Mouse (Mus musculus) embryonic stem cell, embryonic (primary cell): Measurements from ENCODE around the gene Prr22.

Experiments
- CTCF ChIA-PET, 4 experiments: fragments of 300-600 bp in 2 of 4; fragments of 350-600 bp in 2 of 4; sonication (Branson Sonifier 250); formaldehyde crosslinking; loops; one replicate each; lab custom pipeline; 2022; ENCODE audit warnings: inconsistent platforms in 2 of 4; lab: Charles Lee
- POLR2A ChIA-PET, 4 experiments: fragments of 300-600 bp in 2 of 4; fragments of 350-600 bp in 2 of 4; sonication (Branson Sonifier 250); formaldehyde crosslinking; loops; one replicate each; lab custom pipeline; 2022; ENCODE audit warnings: antibody characterized with exemption in 4 of 4, inconsistent platforms in 1 of 4; lab: Charles Lee

Prr22 gene

DNA sequence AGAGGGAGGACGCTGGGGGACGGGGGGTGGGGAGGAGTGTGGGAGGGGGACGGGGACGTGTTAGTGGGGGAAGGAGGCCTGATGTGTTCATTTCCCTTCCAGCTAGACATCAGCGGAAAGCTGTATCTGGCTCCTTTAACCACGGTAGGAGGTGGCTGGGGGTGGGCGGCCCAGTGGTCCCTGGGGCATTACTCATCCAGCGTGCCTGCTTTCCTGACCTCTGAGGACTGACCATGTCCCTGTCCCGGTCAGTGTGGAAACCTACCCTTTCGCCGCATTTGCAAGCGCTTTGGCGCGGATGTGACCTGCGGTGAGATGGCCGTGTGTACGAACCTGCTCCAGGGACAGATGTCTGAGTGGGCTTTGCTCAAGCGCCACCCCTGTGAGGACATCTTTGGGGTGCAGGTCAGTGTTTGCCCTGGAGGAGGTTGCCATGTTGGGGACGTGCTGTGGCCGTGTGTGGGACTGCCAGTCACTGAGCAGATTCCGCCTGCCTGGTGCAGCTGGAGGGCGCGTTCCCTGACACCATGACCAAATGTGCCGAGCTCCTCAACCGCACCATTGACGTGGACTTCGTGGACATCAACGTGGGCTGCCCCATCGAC, 2.4 kb upstream of the Prr22 start:
- ChIA-PET POLR2A (interaction anchor here in 3 of 4 experiments (0.6 to 5.0 kb wide), 30 partner anchors 10 to 728 kb away, joined by 3 to 30 read pairs (median 4); partner anchors contain the start of genes Alkbh7 (in 1 of the 3), Gpr108 (in 1 of the 3), Khsrp (in 1 of the 3) and Mllt1 (in 1 of the 3)), CTCF (interaction anchor here in 3 of 4 experiments (0.6 to 1.6 kb wide), 8 partner anchors 9 to 61 kb away, joined by 3 to 5 read pairs (median 4); no protein-coding TSS in a partner anchor)

DNA sequence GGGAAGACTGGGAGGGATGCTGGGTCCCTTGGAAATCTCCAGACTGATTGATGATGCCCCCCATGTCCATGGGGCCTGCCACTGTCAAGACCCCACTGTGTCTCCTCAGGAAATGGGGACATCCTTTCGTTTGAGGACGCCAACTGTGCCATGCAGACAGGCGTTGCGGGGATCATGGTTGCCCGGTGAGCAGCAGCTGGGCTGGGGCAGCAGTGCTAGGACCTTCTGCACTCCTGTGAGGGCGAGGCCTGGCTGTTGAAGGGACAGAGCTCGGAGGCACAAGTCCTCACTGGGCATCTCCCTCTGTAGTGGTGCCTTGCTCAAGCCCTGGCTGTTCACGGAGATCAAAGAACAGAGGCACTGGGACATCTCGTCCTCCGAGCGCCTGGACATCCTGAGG, 1.1 kb upstream of the Prr22 start:
- ChIA-PET POLR2A (interaction anchor here in 1 of 4 experiments (3.4 kb wide), 1 partner anchor 10 kb away, joined by 11 read pairs; no protein-coding TSS in a partner anchor), CTCF (no interaction called here)

DNA sequence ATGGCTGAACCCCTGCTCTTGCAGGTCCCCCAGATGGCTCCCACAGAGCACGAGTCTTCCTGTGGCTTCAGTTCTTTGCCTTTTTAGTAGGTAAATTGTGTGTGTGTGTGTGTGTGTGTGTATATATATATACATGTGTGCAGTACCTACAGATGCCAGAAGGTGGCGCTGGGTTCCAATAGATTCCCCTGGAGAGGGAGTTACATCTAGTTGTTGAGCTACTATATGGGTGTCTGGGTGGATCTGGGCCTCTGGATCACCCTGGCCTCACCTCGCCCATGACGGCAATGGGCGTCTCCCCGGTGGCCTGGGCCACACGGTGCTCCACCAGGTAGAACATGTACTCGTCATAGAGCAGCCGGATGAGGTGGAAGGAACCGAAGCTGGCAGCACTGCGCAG, 7.5 kb downstream of the Prr22 start:
- POLR2A ChIA-PET: interaction anchor here (0.6 to 2.7 kb wide), 24 partner anchors 10 to 289 kb away, joined by 3 to 12 read pairs (median 4); partner anchors contain the start of genes Dus3l (in 4 of the 4), Clpp (in 1 of the 4), Khsrp (in 1 of the 4) and Ranbp3 (in 1 of the 4)
- CTCF ChIA-PET: interaction anchor here (0.5 to 3.0 kb wide), 52 partner anchors 9 to 706 kb away, joined by 3 to 15 read pairs (median 4); partner anchors contain the start of genes Alkbh7 (in 1 of the 4), Clpp (in 1 of the 4), Dus3l (in 1 of the 4) and Gm17949 (in 1 of the 4)

DNA sequence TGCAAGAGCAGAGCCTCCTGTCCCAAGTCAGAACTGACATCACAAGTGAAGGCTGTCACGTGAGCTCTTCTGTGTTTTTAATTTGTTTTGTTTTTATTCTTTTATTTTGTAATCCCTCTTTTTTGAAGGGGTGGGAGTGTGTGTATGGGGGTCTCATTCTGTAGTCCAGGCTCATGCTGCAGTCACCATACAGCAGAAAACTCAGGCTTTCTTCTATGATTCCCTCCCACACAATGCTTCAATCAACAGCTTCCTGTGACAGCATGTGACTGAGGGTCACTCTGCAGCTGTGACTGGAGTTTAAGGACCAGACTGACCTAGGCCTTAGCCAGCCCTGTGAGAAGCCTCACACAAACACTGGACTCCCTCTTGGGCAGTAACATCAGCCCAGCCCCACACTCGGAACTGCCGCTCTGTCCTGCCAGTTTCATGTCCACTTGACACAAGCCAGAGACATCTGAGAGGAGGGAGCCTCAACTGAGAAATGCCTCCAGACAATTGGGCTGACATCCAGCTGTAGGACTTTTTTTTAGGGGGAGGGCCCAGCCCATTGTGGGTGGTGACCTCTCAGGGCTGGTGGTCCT, 8.8 kb downstream of the Prr22 start:
- ChIA-PET POLR2A (interaction anchor here in 3 of 4 experiments (0.6 to 2.7 kb wide), 16 partner anchors 9 to 281 kb away, joined by 3 to 12 read pairs (median 4); partner anchors contain the start of genes Dus3l (in 3 of the 3), Ranbp3 (in 1 of the 3) and Slc25a23 (in 1 of the 3)), CTCF (interaction anchor here in 2 of 4 experiments (0.6 to 3.0 kb wide), 9 partner anchors 8 to 211 kb away, joined by 3 to 15 read pairs (median 6); partner anchors contain the start of genes Clpp (in 1 of the 2) and Mllt1 (in 1 of the 2))

DNA sequence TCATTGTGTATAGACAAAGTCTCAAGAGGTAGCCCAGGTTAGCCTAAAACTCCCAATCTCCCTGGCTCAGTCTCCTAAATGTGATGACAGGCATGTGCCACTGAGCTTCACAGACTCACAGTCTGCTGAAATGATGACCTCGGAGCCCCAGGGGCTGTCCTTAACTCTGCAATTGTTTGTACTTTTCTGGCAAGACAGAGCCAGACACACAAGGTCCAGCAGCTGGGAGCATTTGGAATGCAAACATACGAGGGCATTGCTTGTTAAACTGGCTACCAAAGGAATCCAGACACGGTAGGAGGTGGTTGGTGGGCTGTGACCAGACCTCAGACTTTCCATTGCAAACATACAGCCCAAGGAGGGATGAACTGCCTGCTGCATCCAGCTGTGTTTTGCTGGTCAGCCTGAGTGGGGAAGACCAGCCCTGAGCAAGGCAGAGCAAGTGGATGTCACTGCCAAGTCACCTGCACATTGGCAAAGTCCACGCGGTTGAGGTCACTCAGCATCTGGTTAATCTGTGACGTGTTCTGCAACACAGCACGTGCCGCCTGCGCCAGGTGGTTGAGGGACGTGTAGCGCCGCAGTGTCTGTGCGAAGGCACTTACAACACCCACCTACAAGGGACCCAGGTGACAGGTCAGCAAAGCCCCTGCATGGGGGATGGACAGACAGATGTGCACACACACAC, 10.4 kb downstream of the Prr22 start:
- CTCF ChIA-PET: no interaction called here
- POLR2A ChIA-PET: interaction anchor here in 2 of 4 experiments (1.0 to 1.4 kb wide), 4 partner anchors 9 to 99 kb away, joined by 3 read pairs; no protein-coding TSS in a partner anchor

DNA sequence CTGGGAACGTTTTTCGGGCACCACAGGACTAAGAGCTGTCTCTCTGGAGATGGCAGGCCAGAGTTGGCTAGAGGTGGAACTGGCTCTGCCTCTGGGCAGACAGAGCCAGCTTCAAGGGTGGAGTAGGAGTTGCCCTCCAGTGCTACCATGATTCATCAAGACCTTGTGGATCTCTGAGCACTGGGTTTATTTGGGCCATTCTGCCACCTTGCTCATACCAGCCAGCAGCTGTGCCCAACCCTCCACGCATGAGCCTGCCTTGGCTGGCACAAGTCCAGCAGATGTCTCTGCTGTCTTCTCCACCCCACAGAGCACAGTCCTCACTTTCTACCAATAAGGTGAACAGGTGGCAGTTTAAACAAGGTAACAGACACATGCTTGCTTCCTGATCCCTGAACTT, 18.8 kb downstream of the Prr22 start:
- ChIA-PET CTCF (interaction anchor here in 3 of 4 experiments (0.6 to 1.1 kb wide), 4 partner anchors 10 to 116 kb away, joined by 3 to 13 read pairs (median 6); partner anchors contain the start of gene Ranbp3 (in 1 of the 3)), POLR2A (interaction anchor here in 2 of 4 experiments (0.6 to 2.2 kb wide), 5 partner anchors 9 to 60 kb away, joined by 3 to 12 read pairs (median 4); no protein-coding TSS in a partner anchor)

DNA sequence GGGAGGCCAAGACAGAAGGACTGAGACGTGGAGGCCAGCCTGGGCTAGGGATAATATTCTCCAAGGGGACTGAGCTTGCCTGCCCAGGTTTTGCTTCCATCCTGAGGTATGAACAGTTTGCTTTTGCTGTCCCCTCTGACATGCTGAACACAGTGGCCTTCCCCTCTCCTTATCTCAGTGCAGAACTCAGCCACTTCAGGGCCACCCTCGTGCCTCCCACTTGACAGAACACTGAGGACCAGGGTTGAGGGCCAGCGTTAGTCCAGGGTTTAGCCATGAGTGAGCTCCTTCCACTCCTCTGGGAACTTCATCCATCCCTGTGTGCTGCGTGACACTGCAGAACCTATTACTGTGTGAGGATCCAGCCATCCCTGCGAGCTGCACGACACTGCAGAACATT, 19.2 kb downstream of the Prr22 start:
- ChIA-PET CTCF (interaction anchor here in 2 of 4 experiments (0.5 to 1.1 kb wide), 3 partner anchors 11 to 210 kb away, joined by 3 to 8 read pairs (median 5); partner anchors contain the start of gene Ranbp3 (in 1 of the 2)), POLR2A (interaction anchor here in 2 of 4 experiments (0.6 to 1.0 kb wide), 6 partner anchors 9 to 60 kb away, joined by 3 to 6 read pairs (median 3); no protein-coding TSS in a partner anchor)

DNA sequence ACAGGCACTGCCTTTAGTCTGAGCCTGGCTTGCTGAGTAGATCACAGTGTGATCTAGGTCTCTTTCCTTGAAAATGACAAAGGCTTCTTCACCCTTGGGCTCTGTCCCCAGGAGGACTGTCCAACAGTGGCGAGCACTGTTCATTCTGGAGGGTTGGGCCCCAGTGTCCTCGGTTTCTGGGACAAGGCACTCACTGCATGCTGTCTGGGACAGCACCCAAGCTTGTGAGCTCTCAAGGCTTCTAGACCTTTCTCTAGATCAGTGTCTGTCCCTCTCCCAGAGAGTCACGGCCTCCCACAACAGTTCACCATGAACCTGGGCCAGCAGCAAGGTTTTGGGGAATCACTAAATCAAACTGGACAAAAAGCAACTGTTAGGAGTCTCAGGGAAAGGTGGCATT, 22.5 kb downstream of the Prr22 start:
- POLR2A ChIA-PET: interaction anchor here in 2 of 4 experiments (0.7 to 1.8 kb wide), 5 partner anchors 11 to 26 kb away, joined by 3 to 6 read pairs (median 3); no protein-coding TSS in a partner anchor
- CTCF ChIA-PET: interaction anchor here in 1 of 4 experiments (0.8 kb wide), 1 partner anchor 53 kb away, joined by 3 read pairs; no protein-coding TSS in a partner anchor

DNA sequence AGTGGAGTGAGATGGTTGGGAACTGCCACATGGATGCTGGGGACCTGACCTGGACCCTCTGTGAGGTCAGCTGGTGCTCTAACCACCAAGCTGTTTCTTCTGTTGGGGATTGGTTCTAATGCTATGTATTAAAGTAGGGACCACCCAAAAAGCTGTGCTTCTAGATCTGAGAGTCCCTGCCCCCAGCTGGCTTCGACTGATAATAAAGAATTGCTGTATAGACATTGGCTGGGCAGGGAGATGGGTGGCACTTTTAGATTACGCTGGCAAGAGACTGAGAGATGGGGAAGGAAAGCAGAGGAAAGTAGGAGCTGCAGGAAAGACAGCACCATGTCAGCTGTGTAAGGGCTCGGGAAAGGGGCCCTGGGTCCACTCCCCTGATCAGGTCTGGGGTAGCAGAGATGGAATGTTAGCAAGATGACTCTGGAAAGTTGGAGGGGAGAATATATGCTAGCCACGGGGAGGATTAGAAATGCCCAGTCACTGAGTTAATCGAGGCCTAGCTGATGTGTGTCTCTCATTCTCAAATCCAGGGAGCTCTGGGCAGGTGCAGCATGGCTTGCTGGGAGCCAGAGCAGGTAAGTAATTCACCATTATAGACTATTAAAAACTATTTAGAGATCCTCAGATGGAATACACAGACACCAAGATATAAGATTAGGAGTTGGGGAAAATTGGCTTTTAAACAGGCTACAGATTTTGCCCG, 23.7 kb downstream of the Prr22 start:
- ChIA-PET CTCF (no interaction called here), POLR2A (interaction anchor here in 3 of 4 experiments (0.8 to 1.4 kb wide), 6 partner anchors 9 to 132 kb away, joined by 3 read pairs; no protein-coding TSS in a partner anchor)

DNA sequence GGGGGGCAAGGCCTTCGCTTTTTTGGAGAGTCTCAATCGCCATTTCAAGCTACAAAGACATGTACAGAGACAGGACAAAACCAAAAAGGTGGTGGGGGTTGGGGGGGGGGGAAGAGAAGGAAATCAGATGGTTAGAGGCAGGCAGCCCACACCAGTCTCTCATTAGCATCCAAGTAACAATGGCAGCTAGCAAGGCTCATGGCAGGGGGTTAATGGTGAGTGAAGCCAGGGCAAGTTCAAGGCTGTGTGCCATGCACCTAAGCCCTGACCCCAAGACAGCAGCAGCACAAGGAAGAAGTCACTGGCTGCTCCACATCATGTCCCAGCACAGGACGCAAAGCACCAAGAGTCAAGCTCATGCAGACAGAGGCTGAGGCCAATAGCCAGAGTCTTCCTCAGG, 29.2 kb downstream of the Prr22 start:
- POLR2A ChIA-PET: interaction anchor here (0.6 to 2.4 kb wide), 15 partner anchors 11 to 191 kb away, joined by 3 to 12 read pairs (median 3); partner anchors contain the start of genes Clpp (in 1 of the 4) and Dus3l (in 1 of the 4)
- CTCF ChIA-PET: interaction anchor here in 2 of 4 experiments (1.1 to 1.5 kb wide), 2 partner anchors 21 to 22 kb away, joined by 3 read pairs; no protein-coding TSS in a partner anchor

DNA sequence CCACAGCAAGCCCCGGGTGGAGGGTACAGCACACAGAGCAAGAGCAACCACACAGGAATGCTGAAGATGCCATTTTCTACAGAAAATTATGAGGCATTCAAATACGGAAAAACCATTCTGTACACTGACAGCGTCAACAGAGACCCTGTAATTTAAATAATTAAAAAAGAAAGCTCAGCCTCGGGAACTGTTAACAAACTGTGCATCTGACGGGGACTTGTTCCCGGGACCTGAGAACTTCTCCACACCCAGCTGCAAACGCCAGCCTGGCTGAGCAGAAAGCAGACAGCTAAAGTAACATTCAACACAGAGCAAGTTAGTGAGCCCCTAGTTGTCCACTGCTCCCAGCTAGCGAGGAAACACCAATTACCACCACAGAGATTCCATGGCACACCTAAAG, 32.0 kb downstream of the Prr22 start:
- POLR2A ChIA-PET: interaction anchor here in 3 of 4 experiments (0.5 to 1.3 kb wide), 7 partner anchors 8 to 134 kb away, joined by 3 to 4 read pairs (median 3); partner anchors contain the start of genes Dus3l (in 1 of the 3) and Mllt1 (in 1 of the 3)
- CTCF ChIA-PET: interaction anchor here in 1 of 4 experiments (1.4 to 1.9 kb wide), 2 partner anchors 24 to 249 kb away, joined by 3 to 7 read pairs; no protein-coding TSS in a partner anchor

DNA sequence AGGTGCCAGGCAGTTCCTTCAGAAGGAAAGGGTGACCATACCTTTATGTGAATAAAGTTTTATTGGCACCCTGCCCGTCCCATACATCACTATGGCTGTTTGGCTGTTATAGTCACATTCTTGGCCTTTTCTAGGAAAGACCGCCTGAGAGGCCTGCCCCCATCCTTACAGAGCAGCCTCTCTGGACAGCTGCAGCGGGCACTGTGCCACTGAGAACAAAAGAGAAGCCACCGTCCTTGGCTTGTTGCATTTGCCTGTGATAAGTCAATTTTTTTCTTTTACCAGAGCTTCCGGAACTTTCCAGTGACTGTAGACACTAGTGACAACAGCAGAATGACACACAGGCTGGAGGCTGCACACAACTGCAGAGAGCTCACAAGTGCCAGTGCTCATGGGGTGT, 34.9 kb downstream of the Prr22 start:
- POLR2A ChIA-PET: interaction anchor here in 2 of 4 experiments (0.9 to 1.5 kb wide), 5 partner anchors 40 to 184 kb away, joined by 3 read pairs; partner anchors contain the start of gene Dus3l (in 1 of the 2)
- CTCF ChIA-PET: interaction anchor here in 2 of 4 experiments (1.1 to 1.8 kb wide), 2 partner anchors 27 to 131 kb away, joined by 3 to 4 read pairs; partner anchors contain the start of gene Mllt1 (in 1 of the 2)

DNA sequence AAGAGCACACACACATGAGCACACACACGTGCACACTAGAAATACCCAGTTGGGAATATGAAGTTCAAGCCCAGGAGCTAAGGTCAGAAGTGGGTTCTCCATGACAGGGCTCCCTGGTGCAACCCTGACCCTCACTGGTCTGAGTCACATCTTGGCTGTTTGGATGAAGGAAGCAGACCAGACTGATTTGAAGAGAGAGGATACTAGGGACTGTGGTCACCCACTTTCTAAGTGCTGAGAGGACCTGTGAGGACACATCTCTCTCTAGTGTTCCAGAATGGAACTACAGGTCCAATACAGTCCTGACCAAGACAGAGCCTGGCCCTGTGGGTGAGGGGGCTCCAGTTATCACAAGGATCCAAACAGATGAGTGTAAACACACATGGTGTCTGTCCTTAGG, 35.7 kb downstream of the Prr22 start:
- ChIA-PET CTCF (interaction anchor here in 1 of 4 experiments (0.7 to 1.1 kb wide), 2 partner anchors 130 to 253 kb away, joined by 3 read pairs; partner anchors contain the start of gene Mllt1), POLR2A (interaction anchor here in 2 of 4 experiments (0.5 to 1.5 kb wide), 5 partner anchors 41 to 120 kb away, joined by 3 read pairs; partner anchors contain the start of gene Dus3l (in 1 of the 2))

DNA sequence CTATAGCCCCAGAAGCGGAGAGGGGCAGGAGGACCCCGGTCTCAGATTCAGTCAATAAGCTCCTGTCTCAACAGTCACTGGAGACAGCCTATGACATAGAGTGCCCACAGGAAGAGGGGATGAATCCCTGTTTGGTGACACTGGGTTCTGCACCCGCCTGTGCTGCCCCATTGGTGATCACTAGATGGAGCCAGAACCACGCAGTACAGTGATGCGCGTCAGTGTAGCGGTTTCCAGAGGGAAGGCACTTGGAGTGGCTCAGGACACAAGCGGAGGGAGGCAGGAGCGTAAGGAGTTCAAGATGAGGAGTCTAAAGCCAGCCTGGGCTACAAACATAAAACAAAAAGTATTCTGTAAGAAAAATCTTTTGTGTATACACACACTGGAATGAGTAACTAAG, 38.5 kb downstream of the Prr22 start:
- ChIA-PET CTCF (interaction anchor here (0.6 to 2.0 kb wide), 13 partner anchors 23 to 181 kb away, joined by 3 to 8 read pairs (median 3); partner anchors contain the start of gene Mllt1 (in 1 of the 4)), POLR2A (interaction anchor here in 2 of 4 experiments (0.7 to 2.3 kb wide), 7 partner anchors 9 to 80 kb away, joined by 3 to 7 read pairs (median 3); partner anchors contain the start of gene Dus3l (in 1 of the 2))

DNA sequence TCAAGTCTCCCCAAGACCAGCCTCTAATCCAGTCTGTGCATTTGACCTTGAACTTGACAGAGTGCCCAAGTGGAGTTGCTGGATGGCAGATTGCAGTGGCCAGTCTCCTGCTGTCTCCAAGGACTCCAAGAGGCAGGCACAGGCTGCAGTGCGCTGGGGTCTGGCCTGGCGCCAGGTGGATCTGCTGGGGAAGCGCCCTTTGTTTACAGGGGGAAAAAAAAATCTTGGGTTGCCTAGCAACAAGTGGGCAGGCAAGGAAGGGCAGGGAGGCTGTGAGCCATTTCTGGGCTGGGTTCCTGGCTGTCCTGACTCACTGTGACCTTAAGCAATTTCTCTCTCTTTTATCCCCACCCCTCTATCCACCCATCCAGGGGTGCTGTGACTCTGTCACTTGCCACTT, 40.2 kb downstream of the Prr22 start:
- ChIA-PET POLR2A (interaction anchor here in 3 of 4 experiments (0.6 to 15.7 kb wide), 13 partner anchors 8 to 221 kb away, joined by 3 to 335 read pairs (median 4); partner anchors contain the start of genes Khsrp (in 1 of the 3) and Rfx2 (in 1 of the 3)), CTCF (interaction anchor here in 3 of 4 experiments (1.0 to 2.9 kb wide), 6 partner anchors 8 to 126 kb away, joined by 3 to 11 read pairs (median 4); no protein-coding TSS in a partner anchor)
